Mouse (Mus musculus): Measurements from ENCODE around the gene Pgm5.

Pgm5 gene

DNA sequence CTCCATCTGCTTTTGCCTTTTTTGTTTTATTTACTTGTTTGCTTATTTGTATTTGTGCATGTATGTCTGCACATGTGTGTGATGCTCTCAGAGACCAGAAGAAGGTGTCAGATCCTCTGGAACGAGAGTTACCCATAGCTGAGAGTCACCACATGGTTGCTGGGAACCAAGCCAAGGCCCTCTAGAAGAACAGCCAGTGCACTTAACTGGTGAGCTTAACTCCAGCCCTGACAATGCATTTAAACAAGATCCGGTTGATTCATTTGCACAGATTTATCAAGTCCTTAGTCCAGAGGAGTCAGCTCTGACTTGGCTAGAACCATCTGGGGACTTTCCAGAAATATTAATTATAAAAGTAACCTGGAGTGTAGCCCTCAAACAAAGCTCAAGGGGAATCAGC, 12.2 kb upstream of the Pgm5 start:
- in situ Hi-C loops (cut with MboI; ENCODE audit: low sequenced_read_pairs): loop anchor here (5.0 to 10.0 kb wide), 2 partner anchors 167 to 589 kb away; partner anchors contain the start of gene Fxn

GRCm38 (mm10) chr19:24871037-24871635, 9.5 kb upstream of the Pgm5 start:
- in situ Hi-C loops (cut with MboI; ENCODE audit: low sequenced_read_pairs): loop anchor here (5.0 to 10.0 kb wide), 2 partner anchors 164 to 586 kb away; partner anchors contain the start of gene Fxn

GRCm38 (mm10) chr19:24865436-24865835, 3.8 kb upstream of the Pgm5 start:
- in situ Hi-C loops (cut with MboI; ENCODE audit: low sequenced_read_pairs): no loop called here

DNA sequence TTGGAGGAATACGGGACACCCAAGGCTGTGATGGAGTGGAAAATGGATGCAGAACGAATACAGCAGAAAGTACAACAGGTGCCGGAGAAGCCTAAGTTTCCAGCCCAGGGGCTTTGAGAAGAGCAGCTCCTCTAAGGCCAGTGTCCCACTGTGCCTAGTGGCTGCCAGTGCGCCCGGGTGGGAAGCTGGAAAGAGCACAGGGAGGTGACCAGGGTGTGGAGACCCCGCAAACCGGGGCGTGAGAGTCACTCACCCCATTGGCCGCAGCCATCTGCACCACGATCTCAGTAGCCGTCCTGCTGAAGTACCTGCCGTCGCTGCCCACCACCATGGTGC, 411 bp downstream of the Pgm5 start:
- in situ Hi-C loops (cut with MboI; ENCODE audit: low sequenced_read_pairs): no loop called here

GRCm38 (mm10) chr19:24851456-24852315, 10.0 kb downstream of the Pgm5 start:
- in situ Hi-C loops (cut with MboI; ENCODE audit: low sequenced_read_pairs): no loop called here

GRCm38 (mm10) chr19:24848844-24849243, 12.8 kb downstream of the Pgm5 start:
- in situ Hi-C loops (cut with MboI; ENCODE audit: low sequenced_read_pairs): no loop called here

DNA sequence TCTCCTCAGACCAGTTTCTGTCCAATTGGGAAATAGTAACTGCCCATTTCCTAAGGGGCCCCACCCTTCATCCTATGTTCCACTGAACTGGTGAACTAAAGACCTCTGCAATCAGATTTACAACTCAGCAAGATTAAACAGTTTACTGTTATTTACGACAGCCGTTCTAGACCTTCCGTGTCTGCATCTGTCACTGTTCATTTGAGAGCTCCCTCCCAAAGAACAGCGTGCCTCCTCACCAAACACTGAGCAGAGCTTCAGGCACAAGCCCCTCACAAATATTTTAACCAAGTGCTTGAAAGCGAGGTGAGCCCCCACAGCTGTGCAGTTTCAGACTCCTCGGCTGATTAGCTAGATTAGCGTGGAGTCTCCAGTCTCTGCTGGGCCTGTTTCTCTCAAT, 13.3 kb downstream of the Pgm5 start:
- in situ Hi-C loops (cut with MboI; ENCODE audit: low sequenced_read_pairs): no loop called here

- in situ Hi-C loops (cut with MboI; ENCODE audit: low sequenced_read_pairs): no loop called here
Measured at GRCm38 (mm10) chr19:24845007-24845546, 16.6 kb downstream of the Pgm5 start.

- in situ Hi-C loops (cut with MboI; ENCODE audit: low sequenced_read_pairs): no loop called here
Measured at GRCm38 (mm10) chr19:24842080-24842479, 19.6 kb downstream of the Pgm5 start.

DNA sequence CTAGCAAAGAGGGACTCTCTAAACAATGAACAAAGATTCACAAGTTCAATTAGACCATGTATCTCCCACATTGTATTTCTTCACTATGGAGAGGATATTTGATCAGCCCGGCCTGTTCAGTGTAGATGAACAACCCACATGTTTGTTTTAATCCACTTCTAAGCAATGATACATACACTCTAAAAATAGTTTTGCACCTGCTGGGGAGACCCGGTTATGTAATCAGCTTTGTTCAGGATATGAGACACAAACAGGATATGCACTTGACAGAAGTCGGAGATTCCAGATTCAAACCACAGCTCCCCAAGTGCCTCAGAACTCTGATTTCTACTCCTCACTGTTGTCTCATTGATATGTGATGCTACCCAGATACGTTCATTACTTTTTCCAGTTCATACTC, 37.1 kb downstream of the Pgm5 start:
- in situ Hi-C loops (cut with MboI; ENCODE audit: low sequenced_read_pairs): no loop called here

- in situ Hi-C loops (cut with MboI; ENCODE audit: low sequenced_read_pairs): no loop called here
Measured at GRCm38 (mm10) chr19:24815661-24816221, 45.9 kb downstream of the Pgm5 start.

GRCm38 (mm10) chr19:24812861-24813293, 48.8 kb downstream of the Pgm5 start:
- in situ Hi-C loops (cut with MboI; ENCODE audit: low sequenced_read_pairs): no loop called here

DNA sequence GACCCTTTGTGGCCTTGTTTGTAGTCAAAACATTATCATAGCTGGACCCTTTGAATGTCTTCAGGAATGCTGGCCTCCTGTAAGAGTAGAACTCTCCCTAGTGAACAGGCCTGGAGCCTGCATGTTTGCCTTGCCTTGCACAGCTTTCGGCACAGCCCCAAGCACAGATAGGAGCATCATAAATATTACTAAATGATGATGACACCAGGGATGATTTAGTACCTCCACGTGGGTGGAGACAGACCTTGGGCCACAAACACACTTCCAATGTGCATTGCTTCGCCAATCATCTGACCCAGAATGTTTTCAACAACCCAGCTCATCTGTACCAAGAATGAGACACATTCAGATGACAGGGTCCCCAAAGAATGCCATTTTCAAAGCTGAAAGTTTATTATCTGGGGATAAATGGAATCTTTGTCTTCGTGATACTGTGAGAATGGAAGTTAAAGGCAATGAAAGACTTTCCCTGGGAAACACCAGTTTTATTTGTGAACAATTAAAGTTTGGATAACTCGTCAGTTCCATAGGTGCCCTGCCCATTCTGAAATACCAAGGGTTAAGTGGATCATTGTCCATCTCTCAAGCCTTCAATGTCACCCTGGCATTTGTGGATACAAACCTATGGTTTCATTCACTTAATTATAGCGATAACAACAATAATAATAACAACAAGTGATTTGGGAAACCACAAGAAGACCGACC, 49.4 kb downstream of the Pgm5 start:
- in situ Hi-C loops (cut with MboI; ENCODE audit: low sequenced_read_pairs): no loop called here

DNA sequence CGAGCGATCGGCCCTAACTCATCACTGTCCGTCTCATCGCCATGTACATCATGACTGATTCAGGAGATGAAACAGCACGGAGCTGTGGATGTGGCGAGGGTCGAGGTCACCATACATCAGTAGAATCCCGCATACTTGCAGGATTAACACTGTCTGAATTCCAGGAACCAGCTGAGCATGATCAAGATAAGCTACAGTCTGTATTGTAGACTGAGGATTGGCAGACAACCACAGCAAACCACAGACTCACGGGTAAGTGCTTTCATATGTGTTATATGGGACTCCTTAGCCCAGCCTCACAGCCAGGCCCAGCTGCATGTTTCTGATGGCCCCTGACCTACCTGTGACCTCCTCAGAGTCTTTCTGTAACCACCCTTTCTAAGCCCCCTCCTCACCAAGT, 50.2 kb downstream of the Pgm5 start:
- in situ Hi-C loops (cut with MboI; ENCODE audit: low sequenced_read_pairs): no loop called here

DNA sequence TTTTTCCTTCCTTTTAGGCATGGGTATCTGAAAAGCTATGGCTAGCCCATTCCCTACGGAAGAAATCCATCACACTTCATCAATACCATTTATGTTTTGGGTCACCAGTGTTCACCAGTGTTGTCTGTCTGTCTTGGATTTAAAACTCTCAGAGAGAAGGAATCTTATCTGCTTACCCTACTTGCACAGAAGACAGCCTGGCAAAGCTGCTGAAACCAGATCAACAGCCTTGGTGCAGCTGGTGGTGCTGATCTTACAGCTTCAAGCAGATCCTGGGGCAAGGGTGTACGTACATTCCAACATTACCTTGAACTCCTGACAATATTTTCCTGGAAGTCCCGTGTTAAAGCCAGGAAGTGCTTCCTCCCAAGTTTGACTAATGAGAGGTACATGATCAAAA, 55.6 kb downstream of the Pgm5 start:
- in situ Hi-C loops (cut with MboI; ENCODE audit: low sequenced_read_pairs): no loop called here

GRCm38 (mm10) chr19:24797606-24798005, 64.0 kb downstream of the Pgm5 start:
- in situ Hi-C loops (cut with MboI; ENCODE audit: low sequenced_read_pairs): no loop called here

DNA sequence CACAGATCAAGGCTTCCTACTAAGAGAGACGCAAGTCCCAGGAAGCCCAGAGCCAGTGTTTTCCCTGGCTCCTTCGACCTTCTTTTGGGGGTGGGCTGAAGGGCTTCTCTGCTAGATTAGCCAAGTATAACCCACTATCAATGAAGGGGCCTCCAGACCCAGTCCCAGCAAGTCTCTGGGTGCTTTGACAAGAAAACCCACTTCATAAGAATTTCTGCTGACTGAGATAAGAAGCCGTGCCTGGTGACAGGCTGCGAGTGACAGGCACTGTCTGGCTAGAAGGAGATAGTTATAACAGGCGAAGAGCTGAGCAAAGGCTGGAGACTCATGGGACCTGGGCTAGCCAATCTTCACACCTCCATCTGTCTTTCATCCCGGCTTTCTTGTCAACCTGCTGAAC, 67.3 kb downstream of the Pgm5 start:
- in situ Hi-C loops (cut with MboI; ENCODE audit: low sequenced_read_pairs): no loop called here

GRCm38 (mm10) chr19:24793545-24794139, 68.0 kb downstream of the Pgm5 start:
- in situ Hi-C loops (cut with MboI; ENCODE audit: low sequenced_read_pairs): no loop called here

DNA sequence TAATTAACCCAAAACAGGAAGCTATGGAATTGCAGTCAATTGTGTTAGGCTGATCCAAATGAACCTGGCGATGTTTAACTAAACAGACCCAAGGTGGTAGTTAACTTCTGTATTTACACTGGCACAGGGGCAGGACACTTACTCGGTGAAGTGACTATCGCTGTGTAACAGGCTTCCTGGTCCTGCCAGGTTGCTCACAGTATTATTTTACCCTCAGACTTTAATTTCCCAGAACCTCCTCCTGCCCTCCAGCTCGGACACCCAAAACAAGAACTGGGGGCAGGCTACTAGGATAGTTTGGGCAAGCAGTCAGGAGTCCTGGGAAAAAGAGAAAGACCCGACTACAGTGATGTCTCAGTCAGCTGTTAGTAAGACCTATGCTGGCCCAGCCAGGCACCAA, 68.8 kb downstream of the Pgm5 start:
- in situ Hi-C loops (cut with MboI; ENCODE audit: low sequenced_read_pairs): no loop called here

DNA sequence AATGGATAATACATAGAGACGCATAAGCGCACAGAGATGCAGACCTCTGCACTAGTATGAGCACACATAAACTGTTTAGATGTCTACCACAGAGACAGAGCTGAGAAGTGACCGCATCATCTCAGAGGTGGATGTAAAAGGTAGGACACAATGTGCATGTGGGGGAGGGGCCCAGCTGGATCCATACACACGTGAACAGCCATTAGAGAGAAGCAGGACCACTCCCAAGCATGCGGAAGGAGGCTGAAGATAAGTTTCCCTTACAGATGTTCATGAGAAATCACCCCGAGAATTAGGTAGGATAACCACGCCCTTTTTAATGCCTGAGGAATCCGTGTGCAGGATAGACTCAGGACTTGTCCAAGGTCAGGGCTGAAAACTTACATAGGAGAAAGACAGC, 75.8 kb downstream of the Pgm5 start:
- in situ Hi-C loops (cut with MboI; ENCODE audit: low sequenced_read_pairs): no loop called here
